In the genomic region with DNA sequence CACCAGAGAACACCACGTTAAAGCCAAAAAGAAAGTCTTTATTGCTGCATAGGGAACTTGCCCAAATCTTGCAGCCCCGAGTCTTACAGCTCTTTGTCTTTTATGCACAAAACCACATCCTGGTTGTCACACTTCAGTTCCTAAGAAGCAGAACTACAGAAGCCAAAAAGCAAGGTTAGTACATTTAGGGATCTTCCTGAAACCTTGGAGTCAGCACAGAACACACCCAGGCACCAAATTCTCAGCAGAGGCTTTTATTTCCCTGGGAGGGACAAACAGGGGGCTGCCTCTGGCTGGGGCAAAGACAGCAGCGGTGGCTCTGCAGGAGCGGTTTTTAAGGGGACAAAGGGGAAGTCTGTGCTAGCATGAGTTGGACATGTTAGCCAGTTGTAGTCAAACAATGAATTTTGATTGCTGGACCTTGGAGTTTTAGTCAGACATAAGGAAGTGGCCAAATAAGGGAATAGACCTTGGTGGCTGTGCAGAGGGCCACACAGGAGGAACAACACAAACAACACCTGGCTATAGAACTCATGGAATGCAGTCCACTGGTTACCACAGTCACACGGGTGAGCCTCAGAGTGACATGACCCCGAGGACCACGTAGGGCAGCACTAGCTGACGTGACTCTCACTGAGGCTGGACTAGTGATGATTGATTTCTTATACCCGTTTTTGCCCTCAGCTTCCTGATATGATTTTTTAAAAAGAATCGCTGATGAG, we compare ENCODE assay signal across 11 mouse cellular contexts. TPM values are rescaled to one million over a fixed set of nuclear protein-coding genes. Genes with fewer than 3 reads are reported as not detected.
A peak's percentile ranks its signal among the peaks of the same experiment; 100 is the strongest.
DNase-seq lines count a peak whose midpoint lies in the region; ATAC-seq and TF ChIP-seq lines count a peak whose summit lies in the region.
"Had no signal": no experiment of that assay in that cellular context is flagged by ENCODE, and none has a peak within 500 bp of the region (broad histone marks: within the 10 kb centered on the region; RNA-seq: fewer than 3 reads in every experiment).

No protein-coding gene starts in this region.

- no peaks in the 10 kb centered on the region for H3K9me3 ChIP-seq in liver, postnatal 0 days (ENCODE audit: low read length)
- H3K9me3 ChIP-seq in intestine, embryonic 16.5 days (ENCODE audit: control insufficient read depth, low read length): no peaks in the 10 kb centered on the region
- H3K9me3 ChIP-seq in forebrain, embryonic 10.5 days: no peaks in the 10 kb centered on the region
- H3K9me3 ChIP-seq: midbrain, embryonic 13.5 days had no signal

- intact Hi-C loops in gastrocnemius, postnatal 36 days (cut with DNase I): no loop called here
- intact Hi-C loops in heart, postnatal 25 days (cut with DNase I): no loop called here

- H3K4me3 ChIP-seq in liver, postnatal 0 days (ENCODE audit: low read depth, low read length): no peak overlapping the region
- H3K4me3 ChIP-seq in intestine, embryonic 16.5 days (ENCODE audit: low read length): no peak overlapping the region
- H3K4me3 ChIP-seq in forebrain, embryonic 10.5 days: no peak overlapping the region
- H3K4me3 ChIP-seq: midbrain, embryonic 13.5 days had no signal

- WGBS in liver, postnatal 0 days (ENCODE audit: insufficient replicate concordance): 29% methylated on average over 10 of the region's 10 CpGs
- 48% methylated on average over 10 of the region's 10 CpGs for WGBS in intestine, embryonic 16.5 days
- 73% methylated on average over 10 of the region's 10 CpGs for WGBS in forebrain, embryonic 10.5 days

- H3K4me1 ChIP-seq in liver, postnatal 0 days (ENCODE audit: insufficient read depth): no peaks in the 10 kb centered on the region
- peaks cover 3% of the 10 kb centered on the region; the same call in 1 of the 2 replicates for H3K4me1 ChIP-seq in intestine, embryonic 16.5 days (ENCODE audit: control insufficient read depth, insufficient read depth, low read length)
- peaks cover 10% of the 10 kb centered on the region for H3K4me1 ChIP-seq in forebrain, embryonic 10.5 days
- H3K4me1 ChIP-seq: midbrain, embryonic 13.5 days had no signal

- H3K27me3 ChIP-seq in liver, postnatal 0 days (ENCODE audit: insufficient read depth, low read length): no peaks in the 10 kb centered on the region
- no peaks in the 10 kb centered on the region for H3K27me3 ChIP-seq in intestine, embryonic 16.5 days (replicated peaks; ENCODE audit: control insufficient read depth, insufficient read depth, low read length)
- no peaks in the 10 kb centered on the region for H3K27me3 ChIP-seq in forebrain, embryonic 10.5 days (ENCODE audit: poor library complexity, severe bottlenecking)

- peak; percentile 44; the same call in 1 of the 2 replicates for ATAC-seq in liver, postnatal 0 days
- peak; percentile 55 for ATAC-seq in intestine, embryonic 16.5 days
- ATAC-seq: midbrain, embryonic 13.5 days had no signal

- TF ChIP-seq CTCF in liver, postnatal 0 days (IDR thresholded peaks at IDR 0.05; ENCODE audit: low read depth): no peak

- TF ChIP-seq EP300 in liver, postnatal 0 days (IDR thresholded peaks at IDR 0.05; ENCODE audit: low read depth): 0 out of 2 replicates have a peak, but pooled peaks have one; percentile 11

- no peak for DNase-seq in liver, postnatal 0 days
- no peak for DNase-seq in liver
- DNase-seq in Muller cell, postnatal 12 days (ENCODE audit: inconsistent ontology term): peak; percentile 22
- peak; percentile 74 to 75 for DNase-seq in spleen, postnatal 36 days (ENCODE audit: low spot score in 2 of 2)
- DNase-seq in gastrocnemius, postnatal 36 days: no peak
- DNase-seq in forebrain, embryonic 10.5 days (ENCODE audit: extremely low spot score, low spot score): no peak
- no peak for DNase-seq in heart, postnatal 25 days (ENCODE audit: low spot score)
- DNase-seq: adrenal gland, postnatal 14 days; gastrocnemius, postnatal 14 days had no signal

- H3K36me3 ChIP-seq in liver, postnatal 0 days (replicated peaks; ENCODE audit: insufficient read depth, low read length): no peaks in the 10 kb centered on the region
- no peaks in the 10 kb centered on the region for H3K36me3 ChIP-seq in intestine, embryonic 16.5 days (ENCODE audit: control insufficient read depth, insufficient read depth, low read length)
- no peaks in the 10 kb centered on the region for H3K36me3 ChIP-seq in forebrain, embryonic 10.5 days (replicated peaks)
- H3K36me3 ChIP-seq: midbrain, embryonic 13.5 days had no signal

- H3K27ac ChIP-seq in liver, postnatal 0 days (ENCODE audit: low read depth): peak overlapping the region; percentile 71
- H3K27ac ChIP-seq in intestine, embryonic 16.5 days (ENCODE audit: low read length): no peak overlapping the region
- H3K27ac ChIP-seq in forebrain, embryonic 10.5 days: no peak overlapping the region
- H3K27ac ChIP-seq: midbrain, embryonic 13.5 days had no signal

- H3K4me2 ChIP-seq in liver, postnatal 0 days (ENCODE audit: low read depth, low read length): peak overlapping the region; percentile 19
- no peak overlapping the region for H3K4me2 ChIP-seq in intestine, embryonic 16.5 days (ENCODE audit: low read depth, low read length)
- H3K4me2 ChIP-seq: midbrain, embryonic 13.5 days had no signal

- H3K9ac ChIP-seq in liver, postnatal 0 days (replicated peaks): no peak overlapping the region
- H3K9ac ChIP-seq in intestine, embryonic 16.5 days (ENCODE audit: low read depth, low read length): no peak overlapping the region
- H3K9ac ChIP-seq: midbrain, embryonic 13.5 days had no signal

RNA-seq across cellular contexts. Expression of gene Myo3b, which starts 53.0 kb away (rescaled TPM):
- polyA plus RNA-seq in liver, postnatal 0 days (2015; fragmentation: Nextera tagmentation; extraction: Ambion mirVana): not detected in 2 replicates
- 0.04 and 0.07 TPM in 2 replicates for polyA plus RNA-seq in intestine, embryonic 16.5 days (2015; fragmentation: Nextera tagmentation; extraction: Ambion mirVana)
- total RNA-seq in gastrocnemius, postnatal 36 days (2021): not detected
- not detected in 2 replicates for polyA plus RNA-seq in forebrain, embryonic 10.5 days (2016; fragmentation: Nextera tagmentation; extraction: Ambion mirVana)
- not detected for total RNA-seq in heart, postnatal 25 days (2021)
- total RNA-seq: adrenal gland, postnatal 14 days; gastrocnemius, postnatal 14 days had no signal

Comparison
In these comparisons a context has a peak if more than half of its experiments do, and no peak if none do; other contexts are left out.
1. DNase-seq: peak in Muller cell, postnatal 12 days (single experiment) and spleen, postnatal 36 days (2 of 2); none in liver, postnatal 0 days (single experiment), liver (single experiment), gastrocnemius, postnatal 36 days (0 of 2), forebrain, embryonic 10.5 days (single experiment) and heart, postnatal 25 days (single experiment).